Mouse (Mus musculus) heart, postnatal 0 days (tissue): Measurements from ENCODE around the gene Mpnd.

ENCODE experiments used
- CTCF ChIP-seq: IDR thresholded peaks from 2 replicates; pipeline ENCODE4 v1.5.1; 2016; ENCODE audit warnings: antibody characterized with exemption, control low read depth, low read depth
- EP300 ChIP-seq: IDR thresholded peaks from 2 replicates; pipeline ENCODE4 v1.6.1; 2016; ENCODE audit warnings: antibody characterized with exemption, low read depth

DNA sequence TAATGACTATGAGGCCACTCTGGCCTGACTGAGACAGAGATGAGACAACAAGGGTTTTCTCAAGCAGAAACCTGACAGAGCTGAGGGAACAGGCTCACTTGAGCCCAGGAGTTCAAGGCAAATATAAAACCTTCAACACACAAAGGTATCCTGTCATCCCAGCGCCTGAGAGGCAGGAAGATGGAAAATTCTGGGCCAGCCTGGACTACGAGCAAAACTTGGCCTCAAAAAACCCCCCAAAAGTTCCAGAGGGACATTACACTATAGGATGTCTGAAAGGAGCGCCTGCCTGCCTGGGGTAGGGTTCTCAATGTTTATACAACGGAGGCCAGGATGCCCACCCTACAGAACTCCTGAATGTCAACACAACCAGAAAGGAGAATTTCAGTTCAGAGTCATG, 29.7 kb downstream of the Mpnd start:
- TF ChIP-seq CTCF, result no peak
- no peak for TF ChIP-seq EP300
